Mouse (Mus musculus): ENCODE measurements around the gene Taf12. TPM values are rescaled to one million over a fixed set of nuclear protein-coding genes. Genes with fewer than 3 reads are reported as not detected.

Taf12 gene
- polyA plus RNA-seq, 1 experiment from 2014 or later: 43.0 TPM

- no peak overlapping the region for H3K4me2 ChIP-seq
- no peak for ATAC-seq (ENCODE audit: insufficient read depth, low FRiP score, low read depth)
- H3K27ac ChIP-seq: no peak overlapping the region
- 0 out of 2 replicates have a peak, but pooled peaks cover under 1% of the 10 kb centered on the region for H3K36me3 ChIP-seq
- H3K4me3 ChIP-seq (replicated peaks): no peak overlapping the region
- no peaks in the 10 kb centered on the region for H3K27me3 ChIP-seq (replicated peaks)
- peaks cover 12% of the 10 kb centered on the region for H3K4me1 ChIP-seq
- WGBS: 91% methylated on average over 3 of the region's 3 CpGs
- H3K9me3 ChIP-seq: no peaks in the 10 kb centered on the region
- H3K9ac ChIP-seq: no peak overlapping the region
Measured at GRCm38 (mm10) chr4:132256384-132256783, 17.8 kb upstream of the Taf12 start.

- Histone ChIP-seq H3K27me3 (replicated peaks) (no peaks in the 10 kb centered on the region), H3K36me3 (no peaks in the 10 kb centered on the region), H3K9ac (no peak overlapping the region), H3K27ac (peak overlapping the region; percentile 36; the same call in 1 of the 2 replicates), H3K4me3 (replicated peaks) (peak overlapping the region; percentile 77; the same call in 1 of the 2 replicates), H3K4me2 (peak overlapping the region; percentile 77), H3K4me1 (peaks cover 19% of the 10 kb centered on the region), H3K9me3 (no peaks in the 10 kb centered on the region)
- 72% methylated on average over 4 of the region's 4 CpGs for WGBS
- no peak for ATAC-seq (ENCODE audit: insufficient read depth, low FRiP score, low read depth)
Measured at GRCm38 (mm10) chr4:132259248-132259647, 14.9 kb upstream of the Taf12 start.

GRCm38 (mm10) chr4:132260404-132261379 is 13.5 kb upstream of the Taf12 start:
- 2% methylated on average over 46 of the region's 64 CpGs for WGBS
- Histone ChIP-seq H3K9ac (peak overlapping the region; percentile 92), H3K27me3 (replicated peaks) (no peaks in the 10 kb centered on the region), H3K27ac (peak overlapping the region; percentile 94), H3K4me2 (peak overlapping the region; percentile 77), H3K36me3 (no peaks in the 10 kb centered on the region), H3K9me3 (no peaks in the 10 kb centered on the region), H3K4me1 (peaks cover 19% of the 10 kb centered on the region), H3K4me3 (replicated peaks) (peak overlapping the region; percentile 77)
- peak; percentile 82 for ATAC-seq (ENCODE audit: insufficient read depth, low FRiP score, low read depth)

- Histone ChIP-seq H3K9ac (peak within 1 kb of the TSS; percentile 92), H3K27me3 (replicated peaks) (no peaks in the 10 kb centered on the region), H3K4me3 (replicated peaks) (peak within 1 kb of the TSS; percentile 77), H3K4me1 (peaks cover 19% of the 10 kb centered on the region), H3K27ac (peak within 1 kb of the TSS; percentile 94), H3K4me2 (peak within 1 kb of the TSS; percentile 77), H3K9me3 (no peaks in the 10 kb centered on the region), H3K36me3 (no peaks in the 10 kb centered on the region)
- ATAC-seq (ENCODE audit: insufficient read depth, low FRiP score, low read depth): peak; percentile 90
- WGBS: 9% methylated on average over 43 of the region's 49 CpGs
Measured at GRCm38 (mm10) chr4:132261514-132262357, 12.4 kb upstream of the Taf12 start, which contains the start of gene Gmeb1. Gene Gmeb1 (minus strand): TSS chr4:132261602.

GRCm38 (mm10) chr4:132262358-132262616 is 11.9 kb upstream of the Taf12 start:
- H3K27ac ChIP-seq: no peak overlapping the region
- H3K4me1 ChIP-seq: peaks cover 19% of the 10 kb centered on the region
- H3K4me2 ChIP-seq: no peak overlapping the region
- no peaks in the 10 kb centered on the region for H3K27me3 ChIP-seq (replicated peaks)
- H3K9me3 ChIP-seq: no peaks in the 10 kb centered on the region
- H3K4me3 ChIP-seq (replicated peaks): peak overlapping the region; percentile 77; the same call in 1 of the 2 replicates
- 69% methylated on average over 5 of the region's 5 CpGs for WGBS
- no peaks in the 10 kb centered on the region for H3K36me3 ChIP-seq
- no peak overlapping the region for H3K9ac ChIP-seq
- no peak for ATAC-seq (ENCODE audit: insufficient read depth, low FRiP score, low read depth)

GRCm38 (mm10) chr4:132263313-132263712 is 10.9 kb upstream of the Taf12 start:
- no peaks in the 10 kb centered on the region for H3K36me3 ChIP-seq
- H3K4me2 ChIP-seq: no peak overlapping the region
- no peak overlapping the region for H3K9ac ChIP-seq
- WGBS: 88% methylated on average over 7 of the region's 7 CpGs
- no peaks in the 10 kb centered on the region for H3K9me3 ChIP-seq
- H3K27me3 ChIP-seq (replicated peaks): no peaks in the 10 kb centered on the region
- no peak overlapping the region for H3K27ac ChIP-seq
- ATAC-seq (ENCODE audit: insufficient read depth, low FRiP score, low read depth): no peak
- peaks cover 19% of the 10 kb centered on the region for H3K4me1 ChIP-seq
- H3K4me3 ChIP-seq (replicated peaks): no peak overlapping the region

- H3K4me1 ChIP-seq: peaks cover 8% of the 10 kb centered on the region; the same call in 1 of the 2 replicates
- H3K27ac ChIP-seq: no peak overlapping the region
- H3K9me3 ChIP-seq: no peaks in the 10 kb centered on the region
- WGBS: 74% methylated on average over 3 of the region's 3 CpGs
- H3K4me3 ChIP-seq (replicated peaks): no peak overlapping the region
- no peaks in the 10 kb centered on the region for H3K36me3 ChIP-seq
- H3K27me3 ChIP-seq (replicated peaks): no peaks in the 10 kb centered on the region
- no peak overlapping the region for H3K4me2 ChIP-seq
- no peak for ATAC-seq (ENCODE audit: insufficient read depth, low FRiP score, low read depth)
- no peak overlapping the region for H3K9ac ChIP-seq
Measured at GRCm38 (mm10) chr4:132266835-132267349, 7.3 kb upstream of the Taf12 start.

GRCm38 (mm10) chr4:132268871-132269739 is 5.1 kb upstream of the Taf12 start:
- no peak overlapping the region for H3K4me2 ChIP-seq
- no peak for ATAC-seq (ENCODE audit: insufficient read depth, low FRiP score, low read depth)

GRCm38 (mm10) chr4:132269740-132270560 is 4.2 kb upstream of the Taf12 start:
- under 1% methylated on average over 35 of the region's 35 CpGs for WGBS
- peaks cover 10% of the 10 kb centered on the region; the same call in 1 of the 2 replicates for H3K4me1 ChIP-seq
- H3K9me3 ChIP-seq: no peaks in the 10 kb centered on the region
- peak; percentile 75 for ATAC-seq (ENCODE audit: insufficient read depth, low FRiP score, low read depth)
- no peaks in the 10 kb centered on the region for H3K27me3 ChIP-seq (replicated peaks)
- peak overlapping the region; percentile 97 for H3K27ac ChIP-seq
- H3K36me3 ChIP-seq: no peaks in the 10 kb centered on the region
- H3K9ac ChIP-seq: no peak overlapping the region; the same call in 1 of the 2 replicates
- H3K4me2 ChIP-seq: peak overlapping the region; percentile 77
- H3K4me3 ChIP-seq (replicated peaks): peak overlapping the region; percentile 37

More at GRCm38 (mm10) chr4:132268871-132269739, 5.1 kb upstream of the Taf12 start:
- Histone ChIP-seq H3K27me3 (replicated peaks) (no peaks in the 10 kb centered on the region), H3K9ac (no peak overlapping the region), H3K27ac (peak overlapping the region; percentile 97), H3K36me3 (no peaks in the 10 kb centered on the region), H3K4me1 (peaks cover 10% of the 10 kb centered on the region; the same call in 1 of the 2 replicates), H3K9me3 (no peaks in the 10 kb centered on the region), H3K4me3 (replicated peaks) (no peak overlapping the region; the same call in 1 of the 2 replicates)
- WGBS: 8% methylated on average over 6 of the region's 6 CpGs

GRCm38 (mm10) chr4:132273166-132273565 is 1.0 kb upstream of the Taf12 start:
- H3K4me1 ChIP-seq: peaks cover 13% of the 10 kb centered on the region; the same call in 1 of the 2 replicates
- no peak overlapping the region for H3K27ac ChIP-seq
- no peaks in the 10 kb centered on the region for H3K36me3 ChIP-seq
- H3K9ac ChIP-seq: no peak overlapping the region
- H3K27me3 ChIP-seq (replicated peaks): no peaks in the 10 kb centered on the region
- H3K4me3 ChIP-seq (replicated peaks): peak overlapping the region; percentile 81
- 49% methylated on average over 2 of the region's 2 CpGs for WGBS
- peak overlapping the region; percentile 82 for H3K4me2 ChIP-seq
- ATAC-seq (ENCODE audit: insufficient read depth, low FRiP score, low read depth): no peak
- no peaks in the 10 kb centered on the region for H3K9me3 ChIP-seq
